Mouse (Mus musculus) CH12.LX (cell line): ENCODE data around the gene Gm17387. TPM values are rescaled to one million over a fixed set of nuclear protein-coding genes. Genes with fewer than 3 reads are reported as not detected.

ENCODE experiments used
- DNase-seq: peaks from one replicate; pipeline ENCODE4 v3.0.0-alpha.2; 2013; ENCODE audit errors: extremely low read depth
- H3K27ac ChIP-seq: 2 replicates; pipeline ENCODE4 v1.5.1; 2012; ENCODE audit warnings: low read depth, mild to moderate bottlenecking, control low read depth, moderate library complexity; ENCODE audit not compliant: insufficient read depth
- H3K27me3 ChIP-seq: replicated peaks from 2 replicates; pipeline ENCODE3; 2012; ENCODE audit warnings: inconsistent platforms
- H3K36me3 ChIP-seq, 2 experiments: replicated peaks in 1 of 2; 2 replicates each; pipeline versions ENCODE3 to v1.6.1; 2012; ENCODE audit warnings: inconsistent platforms in 1 of 2, low read length in 1 of 2, mild to moderate bottlenecking in 1 of 2, mixed read lengths in 1 of 2, moderate library complexity in 1 of 2; ENCODE audit not compliant: control insufficient read depth in 1 of 2, insufficient read depth in 1 of 2
- H3K4me1 ChIP-seq, 2 experiments: 2 replicates each; pipeline ENCODE4 v1.6.1; 2012; ENCODE audit warnings: inconsistent platforms in 1 of 2, moderate library complexity in 1 of 2; ENCODE audit not compliant: insufficient read depth in 2 of 2, control insufficient read depth in 1 of 2
- H3K4me2 ChIP-seq: 2 replicates; pipeline ENCODE4 v1.6.1; 2012; ENCODE audit warnings: low read depth, mild to moderate bottlenecking, control low read depth; ENCODE audit not compliant: poor library complexity, insufficient read depth, severe bottlenecking
- H3K4me3 ChIP-seq, 3 experiments: fragments of 150-350 bp in 1 of 3; sonication (generic) in 1 of 3; replicated peaks in 1 of 3; 2 replicates each; pipeline versions ENCODE3 to v1.5.1; 2011 to 2012; ENCODE audit warnings: low read depth in 2 of 3, low read length in 2 of 3, mild to moderate bottlenecking in 2 of 3, moderate library complexity in 2 of 3, control low read depth in 1 of 3, improper control_type of control experiment in 1 of 3, inconsistent platforms in 1 of 3, mixed read lengths in 1 of 3; ENCODE audit not compliant: poor library complexity in 1 of 3
- H3K79me2 ChIP-seq: replicated peaks from 2 replicates; pipeline ENCODE4 v1.6.1; 2012; ENCODE audit warnings: mild to moderate bottlenecking, moderate library complexity; ENCODE audit not compliant: control insufficient read depth, poor library complexity, insufficient read depth, severe bottlenecking; ENCODE audit errors: extremely low read depth
- H3K9ac ChIP-seq: 2 replicates; pipeline ENCODE4 v1.6.1; 2012; ENCODE audit warnings: low read depth, mild to moderate bottlenecking, control low read depth, moderate library complexity; ENCODE audit not compliant: insufficient read depth
- H3K9me3 ChIP-seq: replicated peaks from 2 replicates; pipeline ENCODE3; 2012; ENCODE audit warnings: low read length, inconsistent platforms, mixed read lengths
- CHD1 ChIP-seq: IDR thresholded peaks from 2 replicates; pipeline ENCODE4 v1.6.1; 2012; ENCODE audit warnings: low read depth, low read length, improper control_type of control experiment, inconsistent platforms
- CHD2 ChIP-seq: IDR thresholded peaks from 2 replicates; pipeline ENCODE4 v1.6.1; 2011; ENCODE audit warnings: low read length, improper control_type of control experiment
- CTCF ChIP-seq, 2 experiments: IDR thresholded peaks in 1 of 2; conservative IDR thresholded peaks in 1 of 2; 2 replicates each; pipeline ENCODE4 v1.5.1; 2011 to 2012; ENCODE audit warnings: low read depth in 2 of 2, low read length in 2 of 2, improper control_type of control experiment in 1 of 2, inconsistent platforms in 1 of 2, mild to moderate bottlenecking in 1 of 2, moderate library complexity in 1 of 2
- EP300 ChIP-seq: IDR thresholded peaks from 2 replicates; pipeline ENCODE4 v1.6.1; 2011; ENCODE audit warnings: low read length, improper control_type of control experiment
- ETS1 ChIP-seq: conservative IDR thresholded peaks from 2 replicates; pipeline ENCODE4 v1.6.1; 2012; ENCODE audit warnings: low read depth, mild to moderate bottlenecking, inconsistent platforms, low read length, improper control_type of control experiment, moderate library complexity
- GABPA ChIP-seq: IDR thresholded peaks from 2 replicates; pipeline ENCODE4 v1.6.1; 2012; ENCODE audit warnings: low read depth, low read length, improper control_type of control experiment, inconsistent platforms; ENCODE audit not compliant: insufficient replicate concordance
- HCFC1 ChIP-seq: IDR thresholded peaks from 2 replicates; pipeline ENCODE4 v1.6.1; 2012; ENCODE audit warnings: low read depth, mild to moderate bottlenecking, inconsistent platforms, low read length, improper control_type of control experiment
- IRF4 ChIP-seq: IDR thresholded peaks from 2 replicates; pipeline ENCODE4 v1.6.1; 2014; ENCODE audit warnings: low read depth, mild to moderate bottlenecking, inconsistent platforms, low read length, improper control_type of control experiment
- KAT2A ChIP-seq: IDR thresholded peaks from 2 replicates; pipeline ENCODE4 v1.6.1; 2012; ENCODE audit warnings: low read length, improper control_type of control experiment, inconsistent platforms; ENCODE audit not compliant: insufficient replicate concordance
- MAZ ChIP-seq: IDR thresholded peaks from 2 replicates; pipeline ENCODE4 v1.6.1; 2012; ENCODE audit warnings: low read depth, mild to moderate bottlenecking, inconsistent platforms, low read length, improper control_type of control experiment, moderate library complexity
- POLR2AphosphoS2 ChIP-seq: IDR thresholded peaks from 2 replicates; pipeline ENCODE4 v1.6.1; 2011; ENCODE audit warnings: low read depth, low read length, improper control_type of control experiment
- RAD21 ChIP-seq: IDR thresholded peaks from 2 replicates; pipeline ENCODE4 v1.6.1; 2011; ENCODE audit warnings: low read depth, mild to moderate bottlenecking, low read length, improper control_type of control experiment, moderate library complexity
- SMC3 ChIP-seq: IDR thresholded peaks from 2 replicates; pipeline ENCODE4 v1.6.1; 2011; ENCODE audit warnings: low read depth, low read length, improper control_type of control experiment
- TCF12 ChIP-seq: IDR thresholded peaks from 2 replicates; pipeline ENCODE4 v1.6.1; 2014; ENCODE audit warnings: low read depth, mild to moderate bottlenecking, inconsistent platforms, low read length, improper control_type of control experiment
- USF1 ChIP-seq: IDR thresholded peaks from 2 replicates; pipeline ENCODE4 v1.6.1; 2014; ENCODE audit warnings: low read depth, mild to moderate bottlenecking, inconsistent platforms, low read length, improper control_type of control experiment
- USF2 ChIP-seq: conservative IDR thresholded peaks from 2 replicates; pipeline ENCODE4 v1.6.1; 2011; ENCODE audit warnings: low read depth, low read length, improper control_type of control experiment
- ZNF384 ChIP-seq: IDR thresholded peaks from 2 replicates; pipeline ENCODE4 v1.6.1; 2012; ENCODE audit warnings: low read depth, low read length, improper control_type of control experiment, inconsistent platforms
- dilution Hi-C: fragments of 300-500 bp; cut with MboI; formaldehyde crosslinking; loops from 2 replicates; pipeline ENCODE4 v1.14.3; 2020; ENCODE audit warnings: low sequenced_read_pairs; ENCODE audit not compliant: extremely low pct_unique_long_range_greater_than_20kb, extremely low pct_ligation_motif_present
- in situ Hi-C: fragments of 300-500 bp; cut with MboI; formaldehyde crosslinking; loops from 3 replicates; pipeline ENCODE4 v1.14.3; 2019; ENCODE audit warnings: low sequenced_read_pairs, low pct_ligation_motif_present, low pct_unique_long_range_greater_than_20kb, mixed read lengths
- polyA plus RNA-seq: library from polyadenylated mRNA; unstranded; fragments of >175 nt; gene quantifications from 2 replicates; pipeline ENCODE4 v1.2.1, GENCODE M21; 2012; ENCODE audit warnings: low read depth; ENCODE audit not compliant: insufficient read length
- total RNA-seq, 2 experiments: library from RNA; depleted of rRNA; stranded (reverse); fragments of 300-350 nt in 1 of 2; fragments of >200 nt in 1 of 2; gene quantifications; 2 replicates each; pipeline ENCODE4 v1.2.3; 2012 to 2014

The Gm17387 gene
- total and polyA plus RNA-seq, 3 experiments: not detected

GRCm38 (mm10) chr7:141056976-141057375 lies 28.0 kb downstream of the Gm17387 start:
- TF ChIP-seq EP300 (peak; percentile 45; the same call in 1 of the 2 replicates), USF1 (no peak), POLR2AphosphoS2 (no peak)
- in situ Hi-C loops: no loop called here
- H3K27me3 ChIP-seq: peaks cover 44% of the 10 kb centered on the region
- H3K4me1 ChIP-seq: peaks cover 21 to 38% of the 10 kb centered on the region in 2 experiments
- H3K27ac ChIP-seq: no peak overlapping the region
- dilution Hi-C loops: no loop called here
- no peak overlapping the region for H3K4me2 ChIP-seq
- DNase-seq: peak; percentile 23
- H3K9ac ChIP-seq: no peak overlapping the region
- no peaks in the 10 kb centered on the region for H3K79me2 ChIP-seq
- no peaks in the 10 kb centered on the region for H3K36me3 ChIP-seq
- peaks cover 16% of the 10 kb centered on the region for H3K9me3 ChIP-seq
- no peak overlapping the region for H3K4me3 ChIP-seq

DNA sequence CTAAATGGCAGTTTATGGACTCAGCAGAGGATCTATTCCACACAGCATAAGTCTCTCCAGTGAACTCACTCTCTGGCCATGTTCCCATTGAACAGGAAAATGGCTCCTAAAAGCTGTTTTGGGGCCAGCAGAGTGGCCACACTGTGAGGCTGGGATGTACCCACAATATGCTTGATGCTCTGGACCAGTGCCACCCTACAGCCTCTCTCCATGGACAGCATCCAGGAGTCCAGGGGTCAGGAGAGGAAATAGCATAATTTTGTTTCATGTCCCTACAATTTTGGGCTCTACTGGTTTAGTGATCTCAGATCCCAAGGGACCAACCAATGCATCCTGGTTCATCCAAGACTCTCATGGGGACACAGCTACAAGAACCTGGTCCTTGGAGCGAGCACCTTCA lies 28.6 kb downstream of the Gm17387 start:
- no peak overlapping the region for H3K4me2 ChIP-seq
- TF ChIP-seq CTCF (conservative IDR thresholded peaks at IDR 0.05 in 1 of 2, IDR thresholded peaks at IDR 0.05 in 1 of 2; ENCODE audit: low read depth in 2 of 2, low read length in 2 of 2): no peak
- TF ChIP-seq CHD2: no peak
- TF ChIP-seq SMC3: no peak
- TF ChIP-seq MAZ: no peak
- no peak for TF ChIP-seq IRF4
- TF ChIP-seq HCFC1: no peak
- no peak for TF ChIP-seq KAT2A
- TF ChIP-seq ETS1: no peak
- no peak for TF ChIP-seq ZNF384
- TF ChIP-seq TCF12: no peak
- TF ChIP-seq RAD21: no peak
- no peak for TF ChIP-seq USF2
- TF ChIP-seq GABPA: no peak
- no peak for TF ChIP-seq CHD1
- H3K27ac ChIP-seq: no peak overlapping the region
- dilution Hi-C loops: no loop called here
- in situ Hi-C loops: no loop called here
- H3K27me3 ChIP-seq: peaks cover 50% of the 10 kb centered on the region
- peaks cover 21 to 38% of the 10 kb centered on the region in 2 experiments for H3K4me1 ChIP-seq
- no peaks in the 10 kb centered on the region for H3K79me2 ChIP-seq
- H3K9me3 ChIP-seq: peaks cover 16% of the 10 kb centered on the region
- no peak overlapping the region for H3K4me3 ChIP-seq
- H3K9ac ChIP-seq: no peak overlapping the region
- DNase-seq: no peak
- H3K36me3 ChIP-seq: no peaks in the 10 kb centered on the region
